Mouse (Mus musculus): ENCODE results near the gene Litaf. TPM values are rescaled to one million over a fixed set of nuclear protein-coding genes. Genes with fewer than 3 reads are reported as not detected.
"Not testable (repeated sequence)": the region's sequence is repeated elsewhere in the genome, so short reads cannot be mapped to it uniquely, and the experiment has no call there.

The Litaf gene
- total RNA-seq, 2 experiments from 2014 or later: 7.4 to 8.8 TPM

GRCm38 (mm10) chr16:10998224-10998623, 67.7 kb downstream of the Litaf start:
- intact Hi-C loops (cut with DNase I): no loop called here
- no peak for DNase-seq

- intact Hi-C loops (cut with DNase I): no loop called here
- DNase-seq: no peak
Observed at GRCm38 (mm10) chr16:10996576-10996975, 69.4 kb downstream of the Litaf start.

- intact Hi-C loops (cut with DNase I): no loop called here
- peak; percentile 88 to 93 for DNase-seq
Observed at GRCm38 (mm10) chr16:10993032-10993744, 72.8 kb downstream of the Litaf start.

GRCm38 (mm10) chr16:10992090-10993031, 73.6 kb downstream of the Litaf start:
- peak in 1 of 2 experiments; percentile 52 for DNase-seq
- intact Hi-C loops (cut with DNase I): no loop called here

- no peak for DNase-seq
- intact Hi-C loops (cut with DNase I): no loop called here
Observed at GRCm38 (mm10) chr16:10991737-10992089, 74.2 kb downstream of the Litaf start.

GRCm38 (mm10) chr16:10990763-10991162, 75.2 kb downstream of the Litaf start:
- intact Hi-C loops (cut with DNase I): no loop called here
- DNase-seq: no peak

- no peak for DNase-seq
- intact Hi-C loops (cut with DNase I): no loop called here
Observed at GRCm38 (mm10) chr16:10989896-10990295, 76.1 kb downstream of the Litaf start.

- intact Hi-C loops (cut with DNase I): no loop called here
- no peak for DNase-seq
Observed at GRCm38 (mm10) chr16:10989361-10989760, 76.6 kb downstream of the Litaf start.

- no peak for DNase-seq
- intact Hi-C loops (cut with DNase I): no loop called here
Observed at GRCm38 (mm10) chr16:10988261-10988660, 77.7 kb downstream of the Litaf start.

GRCm38 (mm10) chr16:10984534-10984933, 81.4 kb downstream of the Litaf start:
- no peak for DNase-seq
- intact Hi-C loops (cut with DNase I): no loop called here

GRCm38 (mm10) chr16:10981493-10982070, 84.4 kb downstream of the Litaf start:
- DNase-seq: no peak
- intact Hi-C loops (cut with DNase I): no loop called here

GRCm38 (mm10) chr16:10979064-10979803, 86.7 kb downstream of the Litaf start:
- intact Hi-C loops (cut with DNase I): no loop called here
- DNase-seq: no peak

- intact Hi-C loops (cut with DNase I): no loop called here
- no peak for DNase-seq
Observed at GRCm38 (mm10) chr16:10977877-10978276, 88.1 kb downstream of the Litaf start.

GRCm38 (mm10) chr16:10976202-10976631, 89.7 kb downstream of the Litaf start:
- intact Hi-C loops (cut with DNase I): no loop called here
- no peak for DNase-seq

GRCm38 (mm10) chr16:10974939-10975338, 91.0 kb downstream of the Litaf start:
- intact Hi-C loops (cut with DNase I): no loop called here

GRCm38 (mm10) chr16:10974037-10974446, 91.9 kb downstream of the Litaf start:
- peak; percentile 67 to 75 for DNase-seq
- intact Hi-C loops (cut with DNase I): no loop called here

More at GRCm38 (mm10) chr16:10974939-10975338, 91.0 kb downstream of the Litaf start:
- DNase-seq: no peak

- intact Hi-C loops (cut with DNase I): no loop called here
- no peak for DNase-seq
Observed at GRCm38 (mm10) chr16:10972259-10972658, 93.7 kb downstream of the Litaf start.

GRCm38 (mm10) chr16:10969944-10970343, 96.0 kb downstream of the Litaf start:
- intact Hi-C loops (cut with DNase I); DNase-seq: not testable (repeated sequence)

- intact Hi-C loops (cut with DNase I): no loop called here
- DNase-seq: no peak
Observed at GRCm38 (mm10) chr16:10969342-10969741, 96.6 kb downstream of the Litaf start.

- no peak for DNase-seq
- intact Hi-C loops (cut with DNase I): no loop called here
Observed at GRCm38 (mm10) chr16:10968299-10968698, 97.7 kb downstream of the Litaf start.
